Mouse (Mus musculus) mouse embryonic stem cell (cell line): ENCODE results near the gene Arl5c.
"Not testable (repeated sequence)": the region's sequence is repeated elsewhere in the genome, so short reads cannot be mapped to it uniquely, and the experiment has no call there.

Experiments
- in situ Hi-C, 2 experiments: fragments of 300-500 bp; cut with MboI; formaldehyde crosslinking; loops; 1 replicate in 1 of 2; 3 replicates in 1 of 2; pipeline ENCODE4 v1.14.3; 2019 to 2020; ENCODE audit warnings: low sequenced_read_pairs in 2 of 2, low pct_unique_long_range_greater_than_20kb in 1 of 2, mixed read lengths in 1 of 2; ENCODE audit not compliant: unreplicated experiment in 1 of 2

Arl5c gene

DNA sequence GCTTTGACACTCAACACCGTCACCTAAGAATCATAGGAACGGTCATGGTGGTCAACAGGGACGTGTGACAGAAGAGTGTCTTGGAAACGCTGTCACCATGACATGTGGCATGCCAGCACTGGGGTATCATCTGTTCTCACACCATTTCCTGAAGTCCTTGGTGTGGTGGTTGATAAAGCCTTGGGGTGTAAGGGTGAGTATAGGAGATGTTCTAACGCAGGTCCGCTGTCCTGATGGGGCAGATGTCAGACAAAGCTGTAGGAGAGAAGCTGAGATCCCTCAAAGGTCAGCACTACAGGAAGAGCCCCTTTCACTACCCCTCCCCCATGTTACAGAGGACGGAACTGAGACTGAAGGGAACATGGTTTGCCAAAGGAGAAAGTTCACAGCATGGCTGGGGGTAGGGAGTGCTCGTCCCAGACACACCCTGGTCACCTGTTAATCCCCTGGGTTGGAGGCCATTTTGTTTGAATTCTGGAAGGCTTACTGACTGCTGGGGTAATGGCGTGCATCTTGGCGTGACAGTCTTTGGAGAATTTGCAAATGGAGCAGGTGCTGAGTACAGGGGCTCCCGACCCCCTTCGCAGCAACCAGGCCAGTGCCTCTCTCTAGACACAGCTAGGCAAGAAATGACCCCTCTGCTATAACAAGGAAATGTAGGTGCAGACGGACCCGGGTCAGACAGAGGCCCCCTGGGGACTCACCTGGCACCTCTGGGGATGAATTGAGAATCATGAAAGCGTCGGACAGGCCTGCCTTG is 42.6 kb downstream of the Arl5c start:
- in situ Hi-C loops, result no loop called here

DNA sequence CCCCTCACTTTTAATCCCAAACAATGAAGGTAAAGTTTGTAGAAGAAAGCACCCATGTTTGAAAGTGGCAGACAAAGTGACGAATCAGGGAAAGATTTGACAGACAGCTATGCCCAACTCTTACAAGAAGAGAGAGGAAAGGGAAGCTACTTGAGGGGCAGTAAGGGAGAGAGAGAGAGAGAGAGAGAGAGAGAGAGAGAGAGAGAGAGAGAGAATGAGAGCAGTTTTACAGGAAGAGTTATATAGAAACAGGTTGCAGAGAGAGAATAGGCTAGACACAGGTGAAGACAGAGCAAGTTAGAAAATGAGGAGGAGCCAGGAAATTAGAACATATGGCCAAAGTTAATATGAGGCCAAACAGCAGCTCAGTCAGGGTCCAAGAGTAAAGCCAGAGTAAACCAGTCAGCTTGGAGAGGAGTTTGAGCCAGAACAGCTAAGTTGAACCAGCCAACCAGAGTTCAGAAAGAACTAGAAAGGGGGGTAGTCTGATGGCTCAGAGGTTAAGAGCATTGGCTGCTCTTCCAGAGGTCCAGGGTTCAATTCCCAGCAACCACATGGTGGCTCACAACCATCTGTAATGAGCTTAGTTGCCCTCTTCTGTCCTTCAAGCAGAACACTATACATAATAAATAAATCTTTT is 43.5 kb downstream of the Arl5c start:
- in situ Hi-C loops, result no loop called here

DNA sequence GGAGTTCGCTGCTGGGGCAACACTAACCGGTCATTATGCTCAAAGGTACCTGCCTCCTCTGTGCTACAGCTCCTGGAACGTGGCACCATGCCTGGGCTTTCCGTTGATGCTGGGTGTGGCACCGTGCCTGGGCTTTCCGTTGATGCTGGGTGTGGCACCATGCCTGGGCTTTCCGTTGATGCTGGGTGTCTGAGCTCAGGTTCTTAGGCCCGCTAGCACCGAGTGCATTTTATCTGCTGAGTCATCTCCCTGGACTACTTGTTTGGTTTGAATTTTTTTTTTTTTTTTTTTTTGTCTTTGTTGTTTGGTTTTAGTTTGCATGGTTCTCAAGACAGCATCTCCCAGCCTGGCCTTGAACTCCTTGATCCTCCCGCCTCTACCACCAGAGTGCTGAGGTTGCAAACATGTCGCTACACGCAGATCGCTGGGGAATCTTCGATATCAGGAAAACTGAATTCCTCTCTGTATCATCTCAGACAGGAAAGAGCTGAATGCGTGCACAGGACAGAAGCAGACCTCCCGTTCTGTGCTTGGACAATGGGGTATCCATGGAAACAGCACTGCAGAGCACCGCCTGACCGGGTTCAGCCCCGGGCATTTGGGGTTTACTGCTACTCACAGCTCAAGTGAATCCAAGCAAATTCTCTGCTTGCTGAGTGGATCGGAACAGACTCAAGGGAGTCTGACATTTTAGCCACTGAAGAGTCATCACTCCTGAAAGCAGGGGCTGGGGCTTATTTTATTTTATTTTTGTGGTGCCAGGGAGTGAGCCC is 46.1 kb downstream of the Arl5c start:
- in situ Hi-C loops, result no loop called here

DNA sequence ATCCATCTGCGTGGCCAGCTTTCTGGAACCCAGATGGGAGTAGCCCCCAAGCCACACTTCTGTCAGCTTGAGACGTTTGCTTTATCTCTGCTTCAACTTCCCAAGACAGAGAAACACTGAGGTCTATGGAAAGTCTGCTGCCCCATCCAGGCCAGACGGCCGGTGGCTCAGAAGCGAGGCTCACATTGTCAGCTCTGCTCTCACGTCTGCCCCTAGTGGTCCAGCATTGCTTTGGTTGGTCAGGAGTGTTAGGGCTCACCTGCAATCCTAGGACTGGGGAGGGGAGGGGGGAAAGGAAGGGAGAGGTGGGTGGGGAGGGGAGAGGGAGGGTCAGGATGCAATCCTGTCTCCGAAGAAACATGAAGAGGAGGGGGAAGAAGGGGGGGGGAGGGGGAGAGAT is 48.6 kb downstream of the Arl5c start:
- in situ Hi-C loops, result no loop called here

DNA sequence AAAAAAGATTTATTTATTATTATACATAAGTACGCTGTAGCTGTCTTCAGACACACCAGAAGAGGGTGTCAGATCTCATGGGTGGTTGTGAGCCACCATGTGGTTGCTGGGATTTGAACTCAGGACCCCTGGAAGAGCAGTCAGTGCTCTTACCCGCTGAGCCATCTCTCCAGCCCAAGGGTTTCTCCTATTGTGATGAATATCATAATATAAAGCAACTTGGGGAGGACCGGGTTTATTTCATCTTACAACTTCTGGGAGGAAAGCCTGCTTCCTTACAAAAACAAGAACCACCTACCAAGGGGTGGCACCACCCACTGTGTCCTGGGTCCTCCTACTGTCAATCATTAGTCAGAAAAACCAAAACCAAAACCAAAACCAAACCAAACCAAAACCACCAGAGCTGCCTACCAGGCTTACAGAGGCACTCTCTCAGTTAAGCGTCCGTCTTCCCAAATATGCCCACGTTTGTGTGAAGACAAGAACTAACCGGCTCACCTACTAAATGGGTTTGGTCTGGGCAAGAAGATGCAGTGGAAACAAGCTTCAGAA is 50.2 kb downstream of the Arl5c start:
- in situ Hi-C loops, result not testable (repeated sequence)

DNA sequence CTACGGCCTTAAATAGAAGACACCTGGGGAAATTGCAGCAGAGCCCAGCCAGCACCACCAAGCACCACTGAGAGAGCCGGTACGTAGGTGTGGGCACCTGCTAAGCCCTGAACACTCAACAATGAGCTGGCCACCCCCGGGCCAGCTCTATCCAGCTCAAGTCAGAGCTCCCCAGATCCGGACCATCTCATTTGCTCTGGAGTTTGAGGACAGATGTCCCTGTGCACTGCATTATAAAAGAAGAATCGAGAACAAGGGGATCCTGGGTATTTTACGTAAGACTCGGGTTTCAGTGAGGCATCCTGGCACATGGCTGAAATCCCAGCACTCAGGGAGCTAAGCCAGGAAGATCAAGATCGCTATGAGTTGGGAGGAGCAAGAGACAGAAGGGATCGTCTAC is 51.0 kb downstream of the Arl5c start:
- in situ Hi-C loops, result no loop called here

DNA sequence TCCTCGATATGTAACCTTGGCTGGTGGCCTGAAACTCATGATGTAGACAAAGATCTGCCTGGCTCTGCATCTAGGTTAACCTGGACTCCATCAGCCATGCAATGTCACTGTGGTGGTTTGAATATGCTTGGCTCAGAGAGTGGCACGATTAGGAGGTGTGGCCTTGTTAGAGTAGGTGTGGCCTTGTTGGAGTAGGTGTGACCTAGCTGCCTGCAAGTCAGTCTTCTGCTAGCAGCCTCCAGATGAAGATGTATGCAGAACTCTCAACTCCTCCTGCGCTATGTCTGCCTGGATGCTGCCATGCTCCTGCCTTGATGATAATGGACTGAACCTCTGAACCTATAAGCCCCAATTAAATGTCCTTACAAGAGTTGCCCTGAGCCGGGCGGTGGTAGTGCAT is 52.7 kb downstream of the Arl5c start:
- in situ Hi-C loops, result no loop called here

DNA sequence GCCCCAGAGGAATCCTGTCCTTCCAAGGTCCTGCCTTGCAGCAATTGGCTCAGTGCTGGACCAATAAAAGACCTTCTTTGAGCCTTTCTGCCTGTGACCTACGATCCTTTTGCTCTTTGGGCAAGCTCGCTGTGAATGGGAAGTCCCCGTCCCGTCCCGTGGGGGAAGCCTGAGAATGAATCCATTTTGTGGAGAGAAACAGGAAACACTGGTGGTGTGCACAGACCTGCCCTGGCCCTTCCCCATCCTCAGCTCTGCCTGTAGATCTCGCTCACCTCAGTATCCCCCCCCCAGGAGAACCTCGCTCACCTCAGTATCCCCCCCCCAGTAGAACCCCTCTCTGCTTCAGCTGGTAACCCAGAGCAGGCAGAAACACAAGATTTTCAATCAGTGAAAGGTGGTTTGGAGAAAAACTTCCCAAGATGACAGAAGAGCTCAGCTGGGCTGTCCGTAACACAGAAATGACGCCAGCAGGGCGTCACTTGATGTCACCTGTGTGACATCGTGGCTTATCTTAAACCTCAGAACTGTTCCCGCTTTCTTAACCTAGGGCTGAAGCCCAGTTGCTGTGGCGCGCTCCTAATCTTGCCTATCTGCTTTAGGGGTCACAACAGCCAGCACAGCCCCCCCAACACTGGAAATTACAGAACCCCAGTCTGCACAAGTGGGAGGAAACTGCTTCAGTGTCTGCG is 53.4 kb downstream of the Arl5c start:
- in situ Hi-C loops, result no loop called here
